Mouse (Mus musculus) hindbrain, embryonic 14.5 days (tissue): ENCODE measurements around the gene Ppox. TPM values are rescaled to one million over a fixed set of nuclear protein-coding genes. Genes with fewer than 3 reads are reported as not detected.
A peak's percentile ranks its signal among the peaks of the same experiment; 100 is the strongest.

ENCODE experiments used
- ATAC-seq: fragments of 200-750 bp; cut with Nextera tagmentation; 2 replicates; pipeline ENCODE4 v1.8.0; 2017; ENCODE audit warnings: moderate number of reproducible peaks, mild to moderate bottlenecking, moderate TSS enrichment, moderate library complexity; ENCODE audit not compliant: low FRiP score
- DNase-seq: peaks from one replicate; pipeline ENCODE4 v3.0.0-alpha.2; 2015; ENCODE audit warnings: low spot score
- H3K27ac ChIP-seq: fragments of 300-500 bp; sonication (generic); 2 replicates; pipeline ENCODE4 v1.5.1; 2014; ENCODE audit warnings: mild to moderate bottlenecking, moderate library complexity
- H3K27me3 ChIP-seq: fragments of 300-500 bp; sonication (generic); 2 replicates; pipeline ENCODE4 v1.6.1; 2014; ENCODE audit warnings: mild to moderate bottlenecking, low read length, mixed read lengths; ENCODE audit not compliant: control insufficient read depth, insufficient read depth
- H3K36me3 ChIP-seq: fragments of 300-500 bp; sonication (generic); replicated peaks from 2 replicates; pipeline ENCODE4 v1.6.1; 2014; ENCODE audit not compliant: control insufficient read depth, insufficient read depth
- H3K4me1 ChIP-seq: fragments of 300-500 bp; sonication (generic); replicated peaks from 2 replicates; pipeline ENCODE4 v1.6.1; 2014; ENCODE audit warnings: antibody characterized with exemption, low read length, mixed read lengths; ENCODE audit not compliant: control insufficient read depth, insufficient read depth
- H3K4me2 ChIP-seq: fragments of 300-500 bp; sonication (generic); replicated peaks from 2 replicates; pipeline ENCODE4 v1.6.1; 2014; ENCODE audit warnings: mild to moderate bottlenecking, moderate library complexity
- H3K4me3 ChIP-seq: fragments of 300-500 bp; sonication (generic); replicated peaks from 2 replicates; pipeline ENCODE4 v1.5.1; 2014; ENCODE audit warnings: mild to moderate bottlenecking, low read length
- H3K9ac ChIP-seq: fragments of 300-500 bp; sonication (generic); 2 replicates; pipeline ENCODE4 v1.6.1; 2014
- H3K9me3 ChIP-seq: fragments of 300-500 bp; sonication (generic); 2 replicates; pipeline ENCODE4 v1.6.1; 2016; ENCODE audit warnings: low read length; ENCODE audit not compliant: control insufficient read depth
- WGBS: fragments of 180-500 bp; shearing (Covaris S2); extraction: QIAGEN DNeasy Blood & Tissue Kit; methylation state at CpG from one replicate; pipeline ENCODE4 v1.1.7; 2014; 5-methylcytosine and 5-hydroxymethylcytosine counted together
- polyA plus RNA-seq: library from polyadenylated mRNA; unstranded; fragments of >200 nt; fragmentation: Nextera tagmentation; extraction: Ambion mirVana; gene quantifications from 2 replicates; pipeline ENCODE4 v1.2.1, GENCODE M21; 2014

Gene Ppox
- polyA plus RNA-seq, 1 experiment from 2014 or later = 44.6 TPM

- H3K9me3 ChIP-seq = no peaks in the 10 kb centered on the region
- ATAC-seq (no peak), DNase-seq (no peak)
- H3K9ac ChIP-seq = peak overlapping the region; percentile 34; the same call in 1 of the 2 replicates
- H3K36me3 ChIP-seq = peaks cover 50% of the 10 kb centered on the region
- H3K27ac ChIP-seq = no peak overlapping the region
- peak overlapping the region; percentile 81 for H3K4me2 ChIP-seq
- 71% methylated on average over 10 of the region's 10 CpGs for WGBS
- peaks cover 19% of the 10 kb centered on the region for H3K4me1 ChIP-seq
- H3K27me3 ChIP-seq = no peaks in the 10 kb centered on the region
- peak overlapping the region; percentile 74; the same call in 1 of the 2 replicates for H3K4me3 ChIP-seq
Measured at GRCm38 (mm10) chr1:171271622-171272021, 9.4 kb downstream of the Ppox start.

DNA sequence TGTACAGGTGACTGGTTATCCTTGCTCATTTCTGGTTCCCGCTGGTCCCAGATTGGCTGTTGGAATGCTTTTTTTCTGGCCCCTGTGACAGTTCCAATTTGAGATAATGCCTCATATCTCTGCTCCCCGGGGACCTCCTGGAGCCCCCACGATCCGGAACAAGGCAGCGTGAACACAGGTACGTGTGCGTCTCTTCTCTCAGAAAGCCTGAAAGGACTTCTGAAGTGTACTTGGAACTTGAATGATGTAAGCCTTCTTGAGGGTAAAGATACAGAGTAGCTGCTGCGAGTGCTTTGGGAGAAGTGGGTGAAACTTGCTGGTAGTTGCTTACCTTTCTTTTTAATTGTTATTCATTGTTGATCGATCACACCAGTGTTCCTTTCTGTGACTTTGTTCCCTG is 9.8 kb downstream of the Ppox start:
- Histone ChIP-seq H3K27me3 (no peaks in the 10 kb centered on the region), H3K4me1 (peaks cover 19% of the 10 kb centered on the region), H3K36me3 (peaks cover 46% of the 10 kb centered on the region), H3K9me3 (no peaks in the 10 kb centered on the region), H3K4me2 (peak overlapping the region; percentile 81), H3K4me3 (peak overlapping the region; percentile 74), H3K27ac (no peak overlapping the region), H3K9ac (peak overlapping the region; percentile 82)
- DNase-seq (no peak), ATAC-seq (no peak)
- WGBS = 57% methylated on average over 9 of the region's 9 CpGs

DNA sequence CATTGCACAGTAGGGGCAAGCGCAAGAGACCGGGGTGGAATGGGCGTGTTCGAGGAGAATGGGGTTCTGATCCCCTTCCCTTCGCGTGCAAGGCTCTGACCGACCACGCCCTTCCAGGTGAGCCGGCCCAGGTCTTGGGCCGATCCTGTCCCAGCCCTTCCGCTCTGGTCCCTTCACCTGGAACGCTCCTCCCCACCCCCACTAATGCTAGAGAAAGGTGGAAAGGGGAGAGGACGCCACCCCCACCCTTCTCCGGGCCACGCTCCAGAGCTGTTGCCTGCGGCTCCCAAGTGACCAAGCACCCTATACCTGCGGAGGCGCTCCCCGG is 10.4 kb downstream of the Ppox start:
- DNase-seq = no peak
- under 1% methylated on average over 19 of the region's 19 CpGs for WGBS
- peak overlapping the region; percentile 82 for H3K9ac ChIP-seq
- peak overlapping the region; percentile 74 for H3K4me3 ChIP-seq
- no peaks in the 10 kb centered on the region for H3K9me3 ChIP-seq
- no peak overlapping the region for H3K27ac ChIP-seq
- peaks cover 19% of the 10 kb centered on the region for H3K4me1 ChIP-seq
- H3K27me3 ChIP-seq = no peaks in the 10 kb centered on the region
- ATAC-seq = peak; percentile 69
- H3K36me3 ChIP-seq = peaks cover 39% of the 10 kb centered on the region
- peak overlapping the region; percentile 81 for H3K4me2 ChIP-seq

DNA sequence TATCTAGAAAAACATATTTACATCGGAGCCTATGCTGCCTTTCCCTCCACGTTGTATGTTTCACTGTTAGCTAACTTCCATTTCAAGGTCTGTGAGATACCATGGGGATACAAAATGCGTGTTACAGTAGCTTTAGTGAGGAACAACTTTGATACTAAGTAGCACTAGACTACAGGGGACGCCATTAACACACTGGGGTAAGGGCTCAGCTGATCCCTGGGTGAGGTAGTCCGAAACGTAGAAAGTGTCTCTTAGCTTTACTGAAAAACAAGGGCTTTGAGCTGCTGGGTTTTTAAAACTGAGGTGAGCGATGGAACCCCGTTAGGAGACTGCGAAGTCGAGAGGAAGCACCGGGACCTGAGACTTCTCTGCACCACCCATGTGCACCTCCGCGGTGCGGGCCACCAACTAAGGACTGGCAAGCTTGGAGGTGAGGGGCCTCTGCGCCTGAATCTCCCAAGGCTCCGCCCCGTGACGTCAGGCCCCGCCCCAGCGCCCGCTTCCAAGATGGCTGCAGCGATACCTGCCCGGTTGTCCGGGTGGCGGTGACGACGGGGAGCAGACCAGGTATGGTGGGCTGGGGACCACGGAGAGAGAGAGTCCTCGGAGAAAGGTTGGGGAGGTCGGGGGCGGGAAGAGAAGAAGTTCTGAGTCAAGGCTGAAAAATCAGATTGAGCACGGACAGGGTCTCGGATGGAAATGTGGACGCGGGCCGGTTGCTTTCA is 11.0 kb downstream of the Ppox start, which contains the start of gene B4galt3:
Gene B4galt3 (plus strand): TSS at position 481 of the 725 bp plus-strand sequence.
- WGBS = 4% methylated on average over 35 of the region's 36 CpGs
- Histone ChIP-seq H3K4me3 (peak within 1 kb of the TSS; percentile 74), H3K27ac (peak within 1 kb of the TSS; percentile 55), H3K4me2 (peak within 1 kb of the TSS; percentile 81), H3K9ac (peak within 1 kb of the TSS; percentile 82), H3K36me3 (peaks cover 34% of the 10 kb centered on the region), H3K4me1 (peaks cover 19% of the 10 kb centered on the region), H3K27me3 (no peaks in the 10 kb centered on the region), H3K9me3 (no peaks in the 10 kb centered on the region)
- ATAC-seq (peak; percentile 95), DNase-seq (peak; percentile 92)

DNA sequence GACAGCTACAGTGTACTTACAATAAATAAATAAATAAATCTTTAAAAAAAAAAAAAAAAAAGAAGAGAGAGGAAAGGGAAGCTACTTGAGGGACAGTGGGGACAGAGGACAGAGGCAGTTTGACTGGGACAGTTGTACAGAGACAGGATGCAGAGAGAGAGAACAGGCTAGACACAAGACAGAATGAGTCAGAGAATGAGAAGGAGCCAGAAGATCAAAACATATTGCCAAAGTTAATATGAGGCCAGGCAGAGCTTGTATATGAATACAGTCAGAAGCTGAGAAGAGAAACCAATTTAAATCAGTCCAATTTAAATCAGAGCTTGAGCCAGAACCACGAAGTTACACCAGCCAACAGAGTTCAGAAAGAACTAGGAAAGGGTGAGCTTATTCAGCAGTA is 12.6 kb downstream of the Ppox start:
- Histone ChIP-seq H3K4me2 (no peak overlapping the region), H3K27me3 (no peaks in the 10 kb centered on the region), H3K27ac (no peak overlapping the region), H3K4me3 (no peak overlapping the region), H3K9ac (no peak overlapping the region), H3K4me1 (peaks cover 19% of the 10 kb centered on the region), H3K36me3 (peaks cover 17% of the 10 kb centered on the region), H3K9me3 (no peaks in the 10 kb centered on the region)
- no peak for ATAC-seq
- WGBS = 56% methylated on average over 1 of the region's 1 CpGs
- DNase-seq = no peak

- H3K4me3 ChIP-seq = no peak overlapping the region
Measured at GRCm38 (mm10) chr1:171265971-171266744, 14.8 kb downstream of the Ppox start.

GRCm38 (mm10) chr1:171263666-171264461 is 17.1 kb downstream of the Ppox start:
- H3K4me2 ChIP-seq = peak overlapping the region; percentile 56
- no peaks in the 10 kb centered on the region for H3K27me3 ChIP-seq
- no peak overlapping the region for H3K9ac ChIP-seq
- H3K36me3 ChIP-seq = no peaks in the 10 kb centered on the region
- 80% methylated on average over 3 of the region's 3 CpGs for WGBS
- peaks cover 6% of the 10 kb centered on the region for H3K4me1 ChIP-seq
- H3K9me3 ChIP-seq = no peaks in the 10 kb centered on the region
- DNase-seq (no peak), ATAC-seq (no peak)
- no peak overlapping the region for H3K4me3 ChIP-seq
- peak overlapping the region; percentile 62 for H3K27ac ChIP-seq

More at GRCm38 (mm10) chr1:171265971-171266744, 14.8 kb downstream of the Ppox start:
- H3K4me1 ChIP-seq = peaks cover 17% of the 10 kb centered on the region
- no peaks in the 10 kb centered on the region for H3K36me3 ChIP-seq
- no peak overlapping the region for H3K9ac ChIP-seq
- no peaks in the 10 kb centered on the region for H3K9me3 ChIP-seq
- DNase-seq = no peak
- no peak for ATAC-seq
- no peaks in the 10 kb centered on the region for H3K27me3 ChIP-seq
- H3K27ac ChIP-seq = no peak overlapping the region
- no peak overlapping the region for H3K4me2 ChIP-seq
- 79% methylated on average over 4 of the region's 4 CpGs for WGBS

GRCm38 (mm10) chr1:171263185-171263611 is 17.8 kb downstream of the Ppox start:
- WGBS = 0% methylated on average over 2 of the region's 2 CpGs
- Histone ChIP-seq H3K27me3 (no peaks in the 10 kb centered on the region), H3K4me2 (peak overlapping the region; percentile 56), H3K9ac (no peak overlapping the region), H3K27ac (peak overlapping the region; percentile 76), H3K4me3 (0 out of 2 replicates have a peak overlapping the region, but pooled peaks have one; percentile 28), H3K9me3 (no peaks in the 10 kb centered on the region), H3K4me1 (peaks cover 6% of the 10 kb centered on the region), H3K36me3 (no peaks in the 10 kb centered on the region)
- peak; percentile 94 for ATAC-seq
- peak; percentile 70 for DNase-seq
